Mouse (Mus musculus) thymus, adult 2 months (tissue): ENCODE measurements around the gene Appl1.

ENCODE experiments used
- CTCF ChIP-seq: fragments of 200-500 bp; IDR thresholded peaks from 2 replicates; pipeline ENCODE4 v1.5.1; 2012; ENCODE audit warnings: mild to moderate bottlenecking, control low read depth, low read length, moderate library complexity, borderline replicate concordance; ENCODE audit not compliant: control insufficient read depth, poor library complexity, insufficient read depth; ENCODE audit errors: extremely low read depth
- POLR2A ChIP-seq: fragments of 200-500 bp; IDR thresholded peaks from 2 replicates; pipeline ENCODE4 v1.6.1; 2012; ENCODE audit warnings: mild to moderate bottlenecking, low read length, control low read depth, moderate library complexity; ENCODE audit not compliant: control insufficient read depth, poor library complexity, insufficient read depth; ENCODE audit errors: extremely low read depth

GRCm38 (mm10) chr14:26919310-26919709, 51.7 kb downstream of the Appl1 start:
- TF ChIP-seq POLR2A (no peak), CTCF (no peak)
